Mouse (Mus musculus): Measurements from ENCODE around the gene Fetub. TPM values are rescaled to one million over a fixed set of nuclear protein-coding genes. Genes with fewer than 3 reads are reported as not detected.

The Fetub gene
- polyA plus RNA-seq, 1 experiment = not detected

GRCm38 (mm10) chr16:22947371-22947770, 29.2 kb downstream of the Fetub start:
- H3K4me3 ChIP-seq (ENCODE audit: insufficient read depth, low read depth, low read length) = no peak overlapping the region
- H3K27ac ChIP-seq (ENCODE audit: insufficient read depth, low read depth, low read length) = no peak overlapping the region
- TF ChIP-seq POLR2A (IDR thresholded peaks at IDR 0.05; ENCODE audit: insufficient read depth, low read depth, low read length) = no peak
- no peak for TF ChIP-seq CTCF (IDR thresholded peaks at IDR 0.05; ENCODE audit: insufficient read depth, low read depth, low read length)
- 78% methylated on average over 2 of the region's 2 CpGs for WGBS
- no peaks in the 10 kb centered on the region for H3K4me1 ChIP-seq (ENCODE audit: control insufficient read depth, insufficient read depth, low read length)

GRCm38 (mm10) chr16:22950840-22951395, 32.8 kb downstream of the Fetub start, which contains the start of gene Hrg:
Gene Hrg (plus strand): TSS chr16:22951072.
- 95% methylated on average over 6 of the region's 6 CpGs for WGBS
- H3K4me3 ChIP-seq (ENCODE audit: insufficient read depth, low read depth, low read length) = no peak within 1 kb of the TSS
- H3K27ac ChIP-seq (ENCODE audit: insufficient read depth, low read depth, low read length) = no peak within 1 kb of the TSS
- TF ChIP-seq POLR2A (IDR thresholded peaks at IDR 0.05; ENCODE audit: insufficient read depth, low read depth, low read length) = no peak
- H3K4me1 ChIP-seq (ENCODE audit: control insufficient read depth, insufficient read depth, low read length) = no peaks in the 10 kb centered on the region

GRCm38 (mm10) chr16:22953069-22953468, 34.9 kb downstream of the Fetub start:
- 42% methylated on average over 4 of the region's 4 CpGs for WGBS
- Histone ChIP-seq H3K4me3 (ENCODE audit: insufficient read depth, low read depth, low read length) (no peak overlapping the region), H3K4me1 (ENCODE audit: control insufficient read depth, insufficient read depth, low read length) (no peaks in the 10 kb centered on the region), H3K27ac (ENCODE audit: insufficient read depth, low read depth, low read length) (no peak overlapping the region)
- TF ChIP-seq POLR2A (IDR thresholded peaks at IDR 0.05; ENCODE audit: insufficient read depth, low read depth, low read length) (no peak), CTCF (IDR thresholded peaks at IDR 0.05; ENCODE audit: insufficient read depth, low read depth, low read length) (no peak)

- no peak overlapping the region for H3K27ac ChIP-seq (ENCODE audit: insufficient read depth, low read depth, low read length)
- H3K4me1 ChIP-seq (ENCODE audit: control insufficient read depth, insufficient read depth, low read length) = no peaks in the 10 kb centered on the region
- TF ChIP-seq POLR2A (IDR thresholded peaks at IDR 0.05; ENCODE audit: insufficient read depth, low read depth, low read length) (no peak), CTCF (IDR thresholded peaks at IDR 0.05; ENCODE audit: insufficient read depth, low read depth, low read length) (no peak)
- WGBS = 61% methylated on average over 13 of the region's 13 CpGs
- no peak overlapping the region for H3K4me3 ChIP-seq (ENCODE audit: insufficient read depth, low read depth, low read length)
These were observed 37.4 kb downstream of the Fetub start for GRCm38 (mm10) chr16:22955397-22956084.

- no peak for TF ChIP-seq POLR2A (IDR thresholded peaks at IDR 0.05; ENCODE audit: insufficient read depth, low read depth, low read length)
- no peak for TF ChIP-seq CTCF (IDR thresholded peaks at IDR 0.05; ENCODE audit: insufficient read depth, low read depth, low read length)
- H3K27ac ChIP-seq (ENCODE audit: insufficient read depth, low read depth, low read length) = no peak overlapping the region
- 75% methylated on average over 11 of the region's 11 CpGs for WGBS
- H3K4me3 ChIP-seq (ENCODE audit: insufficient read depth, low read depth, low read length) = no peak overlapping the region
- H3K4me1 ChIP-seq (ENCODE audit: control insufficient read depth, insufficient read depth, low read length) = no peaks in the 10 kb centered on the region
These were observed 37.9 kb downstream of the Fetub start for GRCm38 (mm10) chr16:22956085-22956439.

- Histone ChIP-seq H3K4me3 (ENCODE audit: insufficient read depth, low read depth, low read length) (no peak overlapping the region), H3K27ac (ENCODE audit: insufficient read depth, low read depth, low read length) (no peak overlapping the region), H3K4me1 (ENCODE audit: control insufficient read depth, insufficient read depth, low read length) (no peaks in the 10 kb centered on the region)
- WGBS = 97% methylated on average over 8 of the region's 8 CpGs
- TF ChIP-seq POLR2A (IDR thresholded peaks at IDR 0.05; ENCODE audit: insufficient read depth, low read depth, low read length) = no peak
- no peak for TF ChIP-seq CTCF (IDR thresholded peaks at IDR 0.05; ENCODE audit: insufficient read depth, low read depth, low read length)
These were observed 42.9 kb downstream of the Fetub start for GRCm38 (mm10) chr16:22961073-22961472.

GRCm38 (mm10) chr16:22962256-22962655, 44.1 kb downstream of the Fetub start:
- TF ChIP-seq CTCF (IDR thresholded peaks at IDR 0.05; ENCODE audit: insufficient read depth, low read depth, low read length) (no peak), POLR2A (IDR thresholded peaks at IDR 0.05; ENCODE audit: insufficient read depth, low read depth, low read length) (no peak)

GRCm38 (mm10) chr16:22963293-22963692, 45.2 kb downstream of the Fetub start:
- TF ChIP-seq CTCF (IDR thresholded peaks at IDR 0.05; ENCODE audit: insufficient read depth, low read depth, low read length) (no peak), POLR2A (IDR thresholded peaks at IDR 0.05; ENCODE audit: insufficient read depth, low read depth, low read length) (no peak)
- Histone ChIP-seq H3K4me3 (ENCODE audit: insufficient read depth, low read depth, low read length) (no peak overlapping the region), H3K4me1 (ENCODE audit: control insufficient read depth, insufficient read depth, low read length) (no peaks in the 10 kb centered on the region), H3K27ac (ENCODE audit: insufficient read depth, low read depth, low read length) (no peak overlapping the region)

More at GRCm38 (mm10) chr16:22962256-22962655, 44.1 kb downstream of the Fetub start:
- 81% methylated on average over 5 of the region's 5 CpGs for WGBS
- H3K4me1 ChIP-seq (ENCODE audit: control insufficient read depth, insufficient read depth, low read length) = no peaks in the 10 kb centered on the region
- no peak overlapping the region for H3K4me3 ChIP-seq (ENCODE audit: insufficient read depth, low read depth, low read length)
- H3K27ac ChIP-seq (ENCODE audit: insufficient read depth, low read depth, low read length) = no peak overlapping the region

- 75% methylated on average over 1 of the region's 1 CpGs for WGBS
- Histone ChIP-seq H3K4me1 (ENCODE audit: control insufficient read depth, insufficient read depth, low read length) (no peaks in the 10 kb centered on the region), H3K27ac (ENCODE audit: insufficient read depth, low read depth, low read length) (no peak overlapping the region), H3K4me3 (ENCODE audit: insufficient read depth, low read depth, low read length) (no peak overlapping the region)
- TF ChIP-seq CTCF (IDR thresholded peaks at IDR 0.05; ENCODE audit: insufficient read depth, low read depth, low read length) = no peak
- no peak for TF ChIP-seq POLR2A (IDR thresholded peaks at IDR 0.05; ENCODE audit: insufficient read depth, low read depth, low read length)
These were observed 49.4 kb downstream of the Fetub start for GRCm38 (mm10) chr16:22967383-22968030.

Other genes with a start within 250 kb of the Fetub start
- gene Crygs, start 106.8 kb upstream of the Fetub start, polyA plus RNA-seq (2012; ENCODE audit: insufficient read depth, insufficient read length, low replicate concordance, missing spikeins) = not detected in 2 replicates
- not detected in 2 replicates for gene Tbccd1, start 60.7 kb upstream of the Fetub start, polyA plus RNA-seq (2012; ENCODE audit: insufficient read depth, insufficient read length, low replicate concordance, missing spikeins)
- not detected in 2 replicates for gene Dnajb11, start 60.5 kb upstream of the Fetub start, polyA plus RNA-seq (2012; ENCODE audit: insufficient read depth, insufficient read length, low replicate concordance, missing spikeins)
- not detected in 2 replicates for gene Ahsg, start 27.1 kb upstream of the Fetub start, polyA plus RNA-seq (2012; ENCODE audit: insufficient read depth, insufficient read length, low replicate concordance, missing spikeins)
- not detected in 2 replicates for gene Hrg, start 32.7 kb downstream of the Fetub start, polyA plus RNA-seq (2012; ENCODE audit: insufficient read depth, insufficient read length, low replicate concordance, missing spikeins)
- gene Kng2, start 111.1 kb downstream of the Fetub start, polyA plus RNA-seq (2012; ENCODE audit: insufficient read depth, insufficient read length, low replicate concordance, missing spikeins) = not detected in 2 replicates
- gene Kng1, start 139.5 kb downstream of the Fetub start, polyA plus RNA-seq (2012; ENCODE audit: insufficient read depth, insufficient read length, low replicate concordance, missing spikeins) = not detected in 2 replicates
- 425 and 693 TPM in 2 replicates for gene Eif4a2, start 189.1 kb downstream of the Fetub start, polyA plus RNA-seq (2012; ENCODE audit: insufficient read depth, insufficient read length, low replicate concordance, missing spikeins)
- not detected in 2 replicates for gene Rfc4, start 209.4 kb downstream of the Fetub start, polyA plus RNA-seq (2012; ENCODE audit: insufficient read depth, insufficient read length, low replicate concordance, missing spikeins)
- gene Adipoq, start 228.2 kb downstream of the Fetub start, polyA plus RNA-seq (2012; ENCODE audit: insufficient read depth, insufficient read length, low replicate concordance, missing spikeins) = not detected in 2 replicates